Mouse (Mus musculus) CH12.LX (cell line): ENCODE measurements around the gene Olig1. TPM values are rescaled to one million over a fixed set of nuclear protein-coding genes. Genes with fewer than 3 reads are reported as not detected.

Source experiments
- DNase-seq: peaks from one replicate; pipeline ENCODE4 v3.0.0-alpha.2; 2013; ENCODE audit errors: extremely low read depth
- H3K27ac ChIP-seq: 2 replicates; pipeline ENCODE4 v1.5.1; 2012; ENCODE audit warnings: low read depth, mild to moderate bottlenecking, control low read depth, moderate library complexity; ENCODE audit not compliant: insufficient read depth
- H3K27me3 ChIP-seq: replicated peaks from 2 replicates; pipeline ENCODE3; 2012; ENCODE audit warnings: inconsistent platforms
- H3K36me3 ChIP-seq, 2 experiments: replicated peaks in 1 of 2; 2 replicates each; pipeline versions ENCODE3 to v1.6.1; 2012; ENCODE audit warnings: inconsistent platforms in 1 of 2, low read length in 1 of 2, mild to moderate bottlenecking in 1 of 2, mixed read lengths in 1 of 2, moderate library complexity in 1 of 2; ENCODE audit not compliant: control insufficient read depth in 1 of 2, insufficient read depth in 1 of 2
- H3K4me1 ChIP-seq, 2 experiments: 2 replicates each; pipeline ENCODE4 v1.6.1; 2012; ENCODE audit warnings: inconsistent platforms in 1 of 2, moderate library complexity in 1 of 2; ENCODE audit not compliant: insufficient read depth in 2 of 2, control insufficient read depth in 1 of 2
- H3K4me2 ChIP-seq: 2 replicates; pipeline ENCODE4 v1.6.1; 2012; ENCODE audit warnings: low read depth, mild to moderate bottlenecking, control low read depth; ENCODE audit not compliant: poor library complexity, insufficient read depth, severe bottlenecking
- H3K4me3 ChIP-seq, 3 experiments: fragments of 150-350 bp in 1 of 3; sonication (generic) in 1 of 3; replicated peaks in 1 of 3; 2 replicates each; pipeline versions ENCODE3 to v1.5.1; 2011 to 2012; ENCODE audit warnings: low read depth in 2 of 3, low read length in 2 of 3, mild to moderate bottlenecking in 2 of 3, moderate library complexity in 2 of 3, control low read depth in 1 of 3, improper control_type of control experiment in 1 of 3, inconsistent platforms in 1 of 3, mixed read lengths in 1 of 3; ENCODE audit not compliant: poor library complexity in 1 of 3
- H3K79me2 ChIP-seq: replicated peaks from 2 replicates; pipeline ENCODE4 v1.6.1; 2012; ENCODE audit warnings: mild to moderate bottlenecking, moderate library complexity; ENCODE audit not compliant: control insufficient read depth, poor library complexity, insufficient read depth, severe bottlenecking; ENCODE audit errors: extremely low read depth
- H3K9ac ChIP-seq: 2 replicates; pipeline ENCODE4 v1.6.1; 2012; ENCODE audit warnings: low read depth, mild to moderate bottlenecking, control low read depth, moderate library complexity; ENCODE audit not compliant: insufficient read depth
- H3K9me3 ChIP-seq: replicated peaks from 2 replicates; pipeline ENCODE3; 2012; ENCODE audit warnings: low read length, inconsistent platforms, mixed read lengths
- BHLHE40 ChIP-seq: IDR thresholded peaks from 2 replicates; pipeline ENCODE4 v1.6.1; 2011; ENCODE audit warnings: mild to moderate bottlenecking, low read depth, low read length, improper control_type of control experiment
- E2F4 ChIP-seq: IDR thresholded peaks from 2 replicates; pipeline ENCODE4 v1.6.1; 2011; ENCODE audit warnings: low read depth, low read length, improper control_type of control experiment; ENCODE audit not compliant: insufficient replicate concordance
- EP300 ChIP-seq: IDR thresholded peaks from 2 replicates; pipeline ENCODE4 v1.6.1; 2011; ENCODE audit warnings: low read length, improper control_type of control experiment
- ETS1 ChIP-seq: conservative IDR thresholded peaks from 2 replicates; pipeline ENCODE4 v1.6.1; 2012; ENCODE audit warnings: low read depth, mild to moderate bottlenecking, inconsistent platforms, low read length, improper control_type of control experiment, moderate library complexity
- HCFC1 ChIP-seq: IDR thresholded peaks from 2 replicates; pipeline ENCODE4 v1.6.1; 2012; ENCODE audit warnings: low read depth, mild to moderate bottlenecking, inconsistent platforms, low read length, improper control_type of control experiment
- JUN ChIP-seq: IDR thresholded peaks from 2 replicates; pipeline ENCODE4 v1.6.1; 2011; ENCODE audit warnings: low read depth, mild to moderate bottlenecking, low read length, improper control_type of control experiment, moderate library complexity; ENCODE audit not compliant: insufficient read depth
- JUND ChIP-seq: conservative IDR thresholded peaks from 2 replicates; pipeline ENCODE4 v1.6.1; 2011; ENCODE audit warnings: low read depth, low read length, improper control_type of control experiment
- KAT2A ChIP-seq: IDR thresholded peaks from 2 replicates; pipeline ENCODE4 v1.6.1; 2012; ENCODE audit warnings: low read length, improper control_type of control experiment, inconsistent platforms; ENCODE audit not compliant: insufficient replicate concordance
- MAZ ChIP-seq: IDR thresholded peaks from 2 replicates; pipeline ENCODE4 v1.6.1; 2012; ENCODE audit warnings: low read depth, mild to moderate bottlenecking, inconsistent platforms, low read length, improper control_type of control experiment, moderate library complexity
- MEF2A ChIP-seq: IDR thresholded peaks from 2 replicates; pipeline ENCODE4 v1.6.1; 2014; ENCODE audit warnings: low read depth, mild to moderate bottlenecking, inconsistent platforms, low read length, improper control_type of control experiment, borderline replicate concordance
- MYC ChIP-seq: IDR thresholded peaks from 2 replicates; pipeline ENCODE4 v1.6.1; 2011; ENCODE audit warnings: low read depth, mild to moderate bottlenecking, improper control_type of control experiment, low read length
- NELFE ChIP-seq: IDR thresholded peaks from 2 replicates; pipeline ENCODE4 v1.6.1; 2011; ENCODE audit warnings: low read depth, low read length, improper control_type of control experiment
- NRF1 ChIP-seq: IDR thresholded peaks from 2 replicates; pipeline ENCODE4 v1.6.1; 2014; ENCODE audit warnings: low read depth, mild to moderate bottlenecking, inconsistent platforms, low read length, improper control_type of control experiment, moderate library complexity
- PAX5 ChIP-seq: IDR thresholded peaks from 2 replicates; pipeline ENCODE4 v1.6.1; 2012; ENCODE audit warnings: low read length, inconsistent platforms, mixed read lengths
- POLR2A ChIP-seq: IDR thresholded peaks from 2 replicates; pipeline ENCODE4 v1.6.1; 2011; ENCODE audit warnings: low read depth, mild to moderate bottlenecking, improper control_type of control experiment, low read length
- RCOR1 ChIP-seq: conservative IDR thresholded peaks from 2 replicates; pipeline ENCODE4 v1.6.1; 2012; ENCODE audit warnings: low read depth, mild to moderate bottlenecking, inconsistent platforms, low read length, improper control_type of control experiment
- SMC3 ChIP-seq: IDR thresholded peaks from 2 replicates; pipeline ENCODE4 v1.6.1; 2011; ENCODE audit warnings: low read depth, low read length, improper control_type of control experiment
- TBP ChIP-seq: conservative IDR thresholded peaks from 2 replicates; pipeline ENCODE4 v1.6.1; 2011; ENCODE audit warnings: low read depth, low read length, improper control_type of control experiment
- USF1 ChIP-seq: IDR thresholded peaks from 2 replicates; pipeline ENCODE4 v1.6.1; 2014; ENCODE audit warnings: low read depth, mild to moderate bottlenecking, inconsistent platforms, low read length, improper control_type of control experiment
- USF2 ChIP-seq: conservative IDR thresholded peaks from 2 replicates; pipeline ENCODE4 v1.6.1; 2011; ENCODE audit warnings: low read depth, low read length, improper control_type of control experiment
- ZC3H11A ChIP-seq: IDR thresholded peaks from 2 replicates; pipeline ENCODE4 v1.6.1; 2012; ENCODE audit warnings: low read depth, mild to moderate bottlenecking, inconsistent platforms, low read length, improper control_type of control experiment
- ZKSCAN1 ChIP-seq: IDR thresholded peaks from 2 replicates; pipeline ENCODE4 v1.6.1; 2012; ENCODE audit warnings: low read depth, inconsistent platforms, low read length, improper control_type of control experiment, borderline replicate concordance
- ZMIZ1 ChIP-seq: IDR thresholded peaks from 2 replicates; pipeline ENCODE4 v1.6.1; 2012; ENCODE audit warnings: low read depth, mild to moderate bottlenecking, inconsistent platforms, low read length, improper control_type of control experiment
- ZNF384 ChIP-seq: IDR thresholded peaks from 2 replicates; pipeline ENCODE4 v1.6.1; 2012; ENCODE audit warnings: low read depth, low read length, improper control_type of control experiment, inconsistent platforms
- dilution Hi-C: fragments of 300-500 bp; cut with MboI; formaldehyde crosslinking; loops from 2 replicates; pipeline ENCODE4 v1.14.3; 2020; ENCODE audit warnings: low sequenced_read_pairs; ENCODE audit not compliant: extremely low pct_unique_long_range_greater_than_20kb, extremely low pct_ligation_motif_present
- in situ Hi-C: fragments of 300-500 bp; cut with MboI; formaldehyde crosslinking; loops from 3 replicates; pipeline ENCODE4 v1.14.3; 2019; ENCODE audit warnings: low sequenced_read_pairs, low pct_ligation_motif_present, low pct_unique_long_range_greater_than_20kb, mixed read lengths
- polyA plus RNA-seq: library from polyadenylated mRNA; unstranded; fragments of >175 nt; gene quantifications from 2 replicates; pipeline ENCODE4 v1.2.1, GENCODE M21; 2012; ENCODE audit warnings: low read depth; ENCODE audit not compliant: insufficient read length
- total RNA-seq, 2 experiments: library from RNA; depleted of rRNA; stranded (reverse); fragments of 300-350 nt in 1 of 2; fragments of >200 nt in 1 of 2; gene quantifications; 2 replicates each; pipeline ENCODE4 v1.2.3; 2012 to 2014

Olig1 gene
- total and polyA plus RNA-seq, 3 experiments: not detected

GRCm38 (mm10) chr16:91270982-91271549 is 1.5 kb downstream of the Olig1 start:
- dilution Hi-C loops (no loop called here), in situ Hi-C loops (no loop called here)
- H3K36me3 ChIP-seq: no peaks in the 10 kb centered on the region
- H3K4me1 ChIP-seq: no peaks in the 10 kb centered on the region
- no peak overlapping the region for H3K9ac ChIP-seq
- no peak for DNase-seq
- no peaks in the 10 kb centered on the region for H3K79me2 ChIP-seq
- no peak overlapping the region for H3K4me3 ChIP-seq
- TF ChIP-seq MYC (no peak), ETS1 (no peak), PAX5 (no peak), RCOR1 (no peak), NELFE (no peak), SMC3 (no peak), USF2 (no peak), ZMIZ1 (no peak), ZNF384 (no peak), MAZ (no peak), POLR2A (no peak), EP300 (no peak), JUN (no peak), JUND (no peak), USF1 (no peak), E2F4 (no peak), HCFC1 (no peak), KAT2A (no peak), ZKSCAN1 (no peak), TBP (no peak)
- TF ChIP-seq, all 38 proteins: peak for 0
- Histone ChIP-seq H3K4me2 (no peak overlapping the region), H3K27ac (no peak overlapping the region), H3K27me3 (peaks cover 59% of the 10 kb centered on the region), H3K9me3 (peaks cover 19% of the 10 kb centered on the region)

- Histone ChIP-seq H3K36me3 (no peaks in the 10 kb centered on the region), H3K27ac (no peak overlapping the region), H3K4me3 (no peak overlapping the region), H3K9ac (no peak overlapping the region), H3K4me1 (no peaks in the 10 kb centered on the region), H3K27me3 (peaks cover 59% of the 10 kb centered on the region), H3K9me3 (peaks cover 19% of the 10 kb centered on the region), H3K79me2 (no peaks in the 10 kb centered on the region), H3K4me2 (no peak overlapping the region)
- DNase-seq: no peak
- TF ChIP-seq NRF1 (no peak), MEF2A (no peak), JUN (no peak), USF1 (no peak), BHLHE40 (no peak), POLR2A (no peak), ZMIZ1 (no peak), ZC3H11A (no peak), MAZ (no peak)
- dilution Hi-C loops: no loop called here
- in situ Hi-C loops: no loop called here
Measured at GRCm38 (mm10) chr16:91271634-91272033, 2.1 kb downstream of the Olig1 start.
